Mouse (Mus musculus) Muller cell, postnatal 12 days (primary cell): ENCODE measurements at regions not wholly inside any gene's neighbourhood (a gene's known extent, or its start where the extent isn't known, plus 50 kb on each side); places are given as distances from the start of the nearest gene placed in this dataset.
A peak's percentile ranks its signal among the peaks of the same experiment; 100 is the strongest.
"Not testable (repeated sequence)": the region's sequence is repeated elsewhere in the genome, so short reads cannot be mapped to it uniquely, and the experiment has no call there.

Experiments
- DNase-seq: peaks from one replicate; pipeline ENCODE4 v3.0.0-alpha.2; 2015; ENCODE audit errors: inconsistent ontology term

DNA sequence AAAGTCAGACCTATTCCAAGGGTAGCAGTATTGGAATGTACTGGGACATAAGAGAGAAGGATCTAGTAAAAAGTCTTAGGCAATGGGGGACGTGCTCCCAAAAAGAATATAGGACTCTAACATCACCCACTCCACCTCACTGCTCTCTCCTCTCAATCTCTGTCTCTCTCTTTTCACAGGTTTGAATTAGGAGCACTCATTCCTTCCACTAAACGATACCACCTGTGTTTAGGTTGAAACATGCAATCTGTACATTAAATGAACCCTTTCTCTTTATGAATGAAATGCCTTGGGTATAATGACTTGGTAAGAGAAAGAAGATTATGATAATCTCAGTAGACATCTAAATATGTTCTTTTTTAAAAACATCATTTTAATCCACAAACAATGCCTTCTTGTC is 129.4 kb downstream of the Zpld1 start:
- no peak for DNase-seq

- DNase-seq = peak; percentile 23
These were observed 131.5 kb downstream of the Zpld1 start for GRCm38 (mm10) chr16:55166181-55166848.

- no peak for DNase-seq
These were observed 134.9 kb downstream of the Zpld1 start for GRCm38 (mm10) chr16:55162926-55163325.

DNA sequence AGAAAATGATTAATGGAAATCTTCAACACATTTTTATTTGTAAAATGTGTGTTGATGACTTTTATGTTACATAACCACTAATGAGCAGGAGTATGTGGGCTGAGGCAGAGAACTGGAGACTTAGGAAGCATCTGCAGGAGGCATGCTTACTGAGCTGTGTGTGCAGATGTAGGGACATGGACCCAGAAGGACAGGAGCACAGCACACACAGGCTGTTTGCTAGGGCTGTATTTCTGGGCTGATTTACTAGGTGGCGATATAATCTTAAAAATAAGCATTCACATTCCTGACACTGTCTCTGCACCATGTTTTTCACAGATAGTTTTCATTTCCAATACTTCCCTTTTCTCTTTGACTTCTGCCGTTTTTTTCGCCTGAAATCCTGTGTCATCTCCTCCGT is 146.1 kb downstream of the Zpld1 start:
- peak; percentile 16 for DNase-seq

DNA sequence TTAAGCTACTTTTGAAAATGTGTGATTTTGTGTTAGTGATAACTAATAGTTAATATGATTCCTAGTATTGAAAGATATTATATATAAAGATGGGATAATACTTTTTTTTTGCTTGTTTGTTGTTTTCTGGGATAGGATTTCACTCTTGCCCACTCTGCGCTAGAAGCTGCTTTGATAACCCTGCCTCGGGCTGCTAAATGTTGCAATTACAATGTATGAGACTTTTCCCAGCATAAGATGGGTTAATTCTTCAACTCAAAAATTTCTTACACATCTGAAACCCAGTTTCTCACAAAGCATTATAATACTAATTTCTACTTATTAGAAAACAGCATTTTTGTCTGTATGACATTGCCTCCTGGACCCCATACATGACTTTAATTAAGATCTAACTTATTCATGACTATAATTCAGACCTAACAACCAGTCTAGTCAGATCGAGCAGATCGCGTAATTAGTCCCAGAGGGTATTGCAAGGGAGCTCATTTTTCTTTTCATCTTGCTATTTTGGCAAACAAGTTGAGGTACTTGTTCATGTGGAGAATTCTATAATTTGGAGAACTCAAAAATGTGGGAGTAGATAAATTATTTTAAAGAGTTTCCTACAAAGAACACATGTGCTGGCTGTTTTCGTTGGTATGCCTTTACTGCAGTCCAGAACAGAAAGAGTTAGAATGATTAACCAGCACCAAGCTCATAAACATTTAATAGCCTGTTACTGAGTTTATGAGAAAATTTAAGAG is 155.2 kb downstream of the Zpld1 start:
- no peak for DNase-seq

DNA sequence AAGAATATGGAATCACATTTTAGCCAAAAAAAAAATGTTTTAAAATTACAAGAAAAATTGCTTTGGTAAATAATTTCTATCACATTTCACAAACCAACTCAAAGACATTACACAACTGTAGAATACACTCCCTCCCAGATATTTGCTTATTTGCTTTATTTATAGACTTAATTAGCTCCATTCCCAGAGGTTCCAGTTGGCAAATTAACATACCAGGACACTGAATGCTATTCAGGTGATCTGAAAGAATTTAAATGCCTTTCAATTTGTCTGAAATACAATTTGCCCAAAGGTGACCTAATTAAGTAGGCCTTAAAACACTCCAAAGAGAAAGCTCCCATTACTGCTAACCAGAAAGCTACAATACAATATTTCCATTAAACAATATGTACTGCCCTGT is 162.8 kb downstream of the Zpld1 start:
- no peak for DNase-seq

DNA sequence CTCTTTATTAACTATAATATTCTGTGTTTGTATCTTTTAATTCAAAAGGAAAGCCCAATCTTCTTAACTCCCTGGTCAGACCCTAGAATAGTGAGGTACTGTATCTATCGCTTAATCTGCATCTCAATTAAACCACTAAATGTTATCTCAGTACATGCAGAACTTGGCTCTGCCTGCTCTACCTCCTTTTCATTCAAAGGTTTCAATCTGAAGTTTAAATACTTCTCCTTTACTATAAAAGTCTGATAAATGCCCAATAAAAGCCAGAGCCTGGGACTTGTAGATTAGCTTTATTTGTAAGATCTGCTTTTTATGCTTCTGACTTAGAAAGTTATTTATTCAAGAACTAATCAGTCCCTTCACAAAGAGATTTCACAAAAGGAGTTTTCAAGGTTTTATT is 200.1 kb downstream of the Zpld1 start:
- DNase-seq = no peak

GRCm38 (mm10) chr16:55087461-55087860 is 210.3 kb downstream of the Zpld1 start:
- DNase-seq = no peak

- DNase-seq = no peak
These were observed 221.6 kb downstream of the Zpld1 start for GRCm38 (mm10) chr16:55076172-55076571.

- DNase-seq = no peak
These were observed 258.0 kb downstream of the Zpld1 start for GRCm38 (mm10) chr16:55039777-55040176.

DNA sequence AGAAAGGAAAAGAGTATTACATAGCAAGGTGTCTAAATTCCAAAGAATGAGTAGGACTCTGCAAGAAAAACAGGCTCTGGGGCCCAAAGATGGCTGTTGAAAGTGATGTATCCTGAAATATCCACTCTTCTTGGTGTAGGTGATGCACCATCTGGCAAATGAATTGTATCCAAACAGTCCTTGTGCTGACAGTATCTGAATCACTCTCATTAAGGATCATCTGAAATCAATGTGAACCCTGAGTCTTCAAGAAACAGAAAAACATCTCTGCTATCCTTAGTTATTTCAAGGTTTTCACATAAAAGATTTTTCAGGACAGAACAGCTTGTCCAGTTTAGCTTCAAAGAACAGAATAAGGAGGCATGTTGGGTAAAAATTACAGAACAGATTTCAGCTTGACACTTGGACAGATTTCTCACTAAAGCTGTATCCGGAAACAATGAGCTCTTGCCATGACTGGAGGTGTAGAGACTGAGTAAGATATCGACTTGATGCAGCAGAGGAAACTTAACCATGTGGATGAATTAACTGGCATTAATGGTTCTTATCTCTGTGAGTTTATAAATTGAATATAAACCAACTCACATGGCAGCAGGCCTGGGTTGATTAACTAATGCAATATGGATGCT is 296.0 kb downstream of the Zpld1 start:
- no peak for DNase-seq

DNA sequence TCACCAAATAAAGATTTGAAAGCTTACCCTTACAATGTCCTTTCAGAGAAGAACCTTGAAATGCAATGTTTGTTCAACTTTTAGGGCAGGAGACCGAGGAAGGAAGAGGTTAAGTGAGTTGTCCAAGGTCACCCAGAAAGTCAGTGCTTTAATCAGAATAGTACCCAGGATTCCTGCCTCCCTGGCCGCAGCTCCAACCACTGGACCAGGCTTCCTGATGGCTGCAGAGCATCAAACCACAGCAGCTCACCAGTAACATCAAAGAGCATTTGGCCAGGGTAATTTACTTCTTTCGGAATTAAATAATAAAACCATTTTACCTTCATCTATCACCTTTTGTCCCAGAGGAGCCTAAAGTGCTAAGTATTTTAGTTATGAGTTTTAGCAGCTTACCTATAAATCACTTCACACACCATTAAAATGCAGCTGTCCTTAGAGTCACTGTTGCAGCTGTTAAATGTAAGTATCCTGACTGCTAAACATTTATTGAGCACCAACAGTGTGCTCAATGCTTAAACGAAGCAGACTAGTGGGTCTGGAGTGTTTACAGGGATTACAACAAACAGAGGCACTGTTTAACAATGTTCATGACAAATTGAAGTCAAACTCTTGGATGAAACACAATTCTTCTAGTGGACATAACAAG is 306.1 kb downstream of the Zpld1 start:
- DNase-seq = no peak

- DNase-seq = peak; percentile 27
These were observed 314.0 kb downstream of the Zpld1 start for GRCm38 (mm10) chr16:54983759-54984218.

- DNase-seq = no peak
These were observed 327.4 kb downstream of the Zpld1 start for GRCm38 (mm10) chr16:54970356-54970755.

DNA sequence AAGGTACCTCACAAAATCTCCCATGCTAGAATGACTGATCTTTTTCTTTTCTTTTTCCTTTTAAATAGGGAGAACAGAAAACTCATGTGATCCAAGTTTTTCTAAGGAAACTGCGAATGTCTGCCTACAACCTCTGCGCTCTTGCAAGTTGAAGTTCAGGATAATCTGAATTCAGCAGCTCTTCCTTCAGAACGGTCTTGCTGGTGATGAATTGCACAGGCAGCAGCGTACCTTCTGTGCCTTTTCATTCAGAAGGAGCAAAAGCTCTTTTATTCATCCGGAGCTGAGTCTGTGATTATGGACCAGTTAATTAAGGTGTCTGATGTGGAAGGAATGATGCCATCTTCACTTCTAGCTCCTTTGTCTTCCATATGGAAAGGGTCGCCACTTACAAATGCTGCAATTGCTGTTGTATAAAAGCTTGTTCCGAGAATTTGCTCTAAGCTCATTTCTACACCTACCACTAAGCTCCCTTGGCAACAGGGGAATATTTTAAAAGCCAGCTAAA is 353.9 kb downstream of the Zpld1 start:
- DNase-seq = no peak

GRCm38 (mm10) chr16:54928259-54928658 is 369.5 kb downstream of the Zpld1 start:
- peak; percentile 17 for DNase-seq

- no peak for DNase-seq
These were observed 394.9 kb downstream of the Zpld1 start for GRCm38 (mm10) chr16:54902911-54903310.

DNA sequence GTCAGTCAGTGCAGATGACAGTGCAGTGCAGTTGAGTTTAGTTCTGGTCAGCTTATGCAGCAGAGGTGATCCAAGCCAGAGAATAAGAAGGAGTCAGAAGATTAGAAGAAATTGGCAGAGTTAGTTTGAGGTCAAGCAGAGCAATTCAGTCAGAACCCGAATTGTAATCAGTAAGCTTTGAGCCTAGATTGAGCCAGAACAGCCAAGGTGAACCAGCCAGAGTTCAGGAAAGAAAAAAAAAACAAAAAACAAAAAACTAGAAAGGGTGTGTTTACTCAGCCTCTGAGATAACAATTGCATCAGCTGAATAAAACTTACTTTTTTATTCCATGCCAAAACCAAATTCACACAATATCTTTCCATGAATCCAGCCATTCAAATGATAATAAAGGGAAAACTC is 396.3 kb downstream of the Zpld1 start:
- DNase-seq = no peak

DNA sequence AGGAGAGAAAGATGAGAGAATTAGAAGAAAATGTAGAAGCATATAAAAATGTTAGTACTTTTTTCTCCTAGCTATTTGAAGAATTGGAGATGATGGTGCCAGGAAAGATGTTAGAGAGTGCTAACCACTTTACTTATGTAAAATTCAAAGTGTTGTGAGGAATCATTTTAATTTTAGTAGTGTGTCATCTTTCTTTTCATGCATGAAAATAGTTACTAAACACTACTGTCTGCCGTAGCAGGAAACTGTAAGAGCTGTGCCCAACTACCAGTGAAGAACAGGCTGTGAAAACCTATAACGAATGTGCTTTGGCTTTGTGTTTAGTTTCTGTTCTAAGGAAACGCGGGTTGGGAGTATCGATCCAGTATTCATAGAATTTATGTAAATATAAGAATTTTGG is 403.1 kb downstream of the Zpld1 start:
- no peak for DNase-seq

DNA sequence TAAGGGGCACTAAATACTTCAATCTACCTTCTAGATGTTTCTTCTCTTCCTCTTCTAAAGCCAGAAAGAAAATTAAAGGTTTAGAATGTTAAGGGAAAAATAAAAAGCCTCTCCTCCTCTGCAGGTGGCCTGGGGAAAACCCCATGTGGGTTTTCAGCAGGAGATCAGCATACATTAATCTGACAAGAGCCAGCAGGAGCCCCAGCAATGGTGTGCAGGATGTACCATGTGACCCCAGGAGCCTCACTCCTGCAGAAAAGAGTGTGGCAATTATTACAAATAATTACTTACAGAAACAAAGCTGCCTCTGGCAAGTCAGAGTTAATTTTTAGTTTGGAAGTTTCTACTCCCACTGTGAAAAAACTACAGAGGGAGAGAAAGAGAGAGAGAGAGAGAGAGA is 440.4 kb downstream of the Zpld1 start:
- DNase-seq = no peak

DNA sequence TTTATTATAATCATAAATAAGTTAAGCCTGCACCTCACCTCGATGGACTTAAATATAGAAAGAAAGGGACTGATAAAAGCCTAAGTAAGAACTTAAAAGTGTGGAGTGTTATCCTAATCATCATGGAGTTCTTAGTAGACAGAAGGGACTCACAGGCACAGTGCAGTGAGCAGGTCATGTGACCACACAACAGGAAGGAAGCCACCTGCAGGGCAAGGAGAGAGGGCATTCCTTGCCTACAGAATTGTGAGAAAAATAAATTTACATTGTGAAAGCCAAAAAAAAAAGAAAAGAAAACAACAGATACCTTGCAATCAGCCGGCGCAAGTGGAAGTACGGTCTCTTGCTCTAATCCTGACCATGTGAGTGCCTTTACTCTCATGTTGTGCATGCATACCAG is 454.8 kb downstream of the Zpld1 start:
- not testable (repeated sequence) for DNase-seq
